Mouse (Mus musculus) erythroblast, embryonic 14.5 days (primary cell): ENCODE data around the gene Vcl. TPM values are rescaled to one million over a fixed set of nuclear protein-coding genes. Genes with fewer than 3 reads are reported as not detected.

Experiments used
- H3K27me3 ChIP-seq: 2 replicates; pipeline ENCODE4 v1.6.1; 2012; ENCODE audit warnings: inconsistent platforms; ENCODE audit not compliant: control insufficient read depth
- H3K36me3 ChIP-seq: 2 replicates; pipeline ENCODE4 v1.6.1; 2012; ENCODE audit warnings: mild to moderate bottlenecking, inconsistent platforms; ENCODE audit not compliant: control insufficient read depth
- H3K4me1 ChIP-seq: 2 replicates; pipeline ENCODE4 v1.6.1; 2012; ENCODE audit warnings: inconsistent platforms; ENCODE audit not compliant: control insufficient read depth
- H3K4me3 ChIP-seq: replicated peaks from 2 replicates; pipeline ENCODE3; 2012; ENCODE audit warnings: moderate library complexity, mild to moderate bottlenecking, inconsistent platforms
- H3K9me3 ChIP-seq: 2 replicates; pipeline ENCODE4 v1.6.1; 2012; ENCODE audit warnings: low read length, inconsistent platforms, mixed read lengths; ENCODE audit not compliant: control insufficient read depth
- GATA1 ChIP-seq: IDR thresholded peaks from 2 replicates; pipeline ENCODE4 v1.6.1; 2012; ENCODE audit warnings: low read length, inconsistent platforms, mixed read lengths
- TAL1 ChIP-seq: IDR thresholded peaks from 3 replicates; pipeline ENCODE4 v1.6.1; 2012; ENCODE audit warnings: low read length, inconsistent platforms, mixed read lengths
- polyA plus RNA-seq: library from polyadenylated mRNA; stranded (reverse); fragments of >175 nt; gene quantifications from 2 replicates; pipeline ENCODE4 v1.2.3, GENCODE M21; 2012

Gene Vcl
- polyA plus RNA-seq, 1 experiment, result 0.43 TPM

- no peaks in the 10 kb centered on the region for H3K9me3 ChIP-seq
- peak; percentile 30; the same call in 1 of the 3 replicates for TF ChIP-seq TAL1
- 0 out of 2 replicates have a peak, but pooled peaks have one; percentile 17 for TF ChIP-seq GATA1
- H3K27me3 ChIP-seq, result no peaks in the 10 kb centered on the region
- peaks cover 22% of the 10 kb centered on the region for H3K4me1 ChIP-seq
- H3K36me3 ChIP-seq, result no peaks in the 10 kb centered on the region
- no peak overlapping the region for H3K4me3 ChIP-seq
These were observed 17.4 kb upstream of the Vcl start for GRCm38 (mm10) chr14:20911811-20912210.

- Histone ChIP-seq H3K36me3 (no peaks in the 10 kb centered on the region), H3K27me3 (no peaks in the 10 kb centered on the region), H3K4me3 (no peak overlapping the region), H3K9me3 (no peaks in the 10 kb centered on the region), H3K4me1 (peaks cover 42% of the 10 kb centered on the region)
- TF ChIP-seq GATA1, result no peak
- TF ChIP-seq TAL1, result no peak
These were observed 14.8 kb upstream of the Vcl start for GRCm38 (mm10) chr14:20914415-20914814.

- Histone ChIP-seq H3K4me3 (no peak overlapping the region), H3K9me3 (no peaks in the 10 kb centered on the region), H3K4me1 (peaks cover 43% of the 10 kb centered on the region), H3K27me3 (no peaks in the 10 kb centered on the region), H3K36me3 (no peaks in the 10 kb centered on the region)
- TF ChIP-seq TAL1, result no peak
- TF ChIP-seq GATA1, result no peak
These were observed 12.3 kb upstream of the Vcl start for GRCm38 (mm10) chr14:20916625-20917612.

- Histone ChIP-seq H3K4me1 (peaks cover 53% of the 10 kb centered on the region), H3K9me3 (no peaks in the 10 kb centered on the region), H3K36me3 (no peaks in the 10 kb centered on the region)
These were observed 5.0 kb upstream of the Vcl start for GRCm38 (mm10) chr14:20924071-20924789.

GRCm38 (mm10) chr14:20927470-20928307 is 1.5 kb upstream of the Vcl start:
- peaks cover 65% of the 10 kb centered on the region for H3K4me1 ChIP-seq
- H3K4me3 ChIP-seq, result peak overlapping the region; percentile 84
- no peaks in the 10 kb centered on the region for H3K27me3 ChIP-seq
- no peaks in the 10 kb centered on the region; the same call in 1 of the 2 replicates for H3K36me3 ChIP-seq
- H3K9me3 ChIP-seq, result no peaks in the 10 kb centered on the region
- TF ChIP-seq GATA1 (no peak), TAL1 (no peak)

More at GRCm38 (mm10) chr14:20924071-20924789, 5.0 kb upstream of the Vcl start:
- no peak for TF ChIP-seq TAL1
- TF ChIP-seq GATA1, result no peak
- H3K27me3 ChIP-seq, result no peaks in the 10 kb centered on the region
- no peak overlapping the region for H3K4me3 ChIP-seq

- Histone ChIP-seq H3K4me1 (peaks cover 60% of the 10 kb centered on the region), H3K4me3 (peak overlapping the region; percentile 84)
These were observed 901 bp upstream of the Vcl start for GRCm38 (mm10) chr14:20928308-20928685.

GRCm38 (mm10) chr14:20929814-20930434 is 726 bp downstream of the Vcl start:
- peaks cover 2% of the 10 kb centered on the region for H3K36me3 ChIP-seq
- H3K4me3 ChIP-seq, result peak overlapping the region; percentile 84
- H3K9me3 ChIP-seq, result no peaks in the 10 kb centered on the region
- no peaks in the 10 kb centered on the region for H3K27me3 ChIP-seq
- H3K4me1 ChIP-seq, result peaks cover 54% of the 10 kb centered on the region
- TF ChIP-seq GATA1, result no peak
- no peak for TF ChIP-seq TAL1

More at GRCm38 (mm10) chr14:20928308-20928685, 901 bp upstream of the Vcl start:
- no peaks in the 10 kb centered on the region for H3K9me3 ChIP-seq
- H3K27me3 ChIP-seq, result no peaks in the 10 kb centered on the region
- no peaks in the 10 kb centered on the region; the same call in 1 of the 2 replicates for H3K36me3 ChIP-seq
- no peak for TF ChIP-seq GATA1
- TF ChIP-seq TAL1, result no peak
